Mouse (Mus musculus) cerebellum, adult 2 months (tissue): Measurements from ENCODE around the gene Ocel1.

ENCODE experiments used
- CTCF ChIP-seq: fragments of 200-500 bp; IDR thresholded peaks from 2 replicates; pipeline ENCODE4 v1.5.1; 2011; ENCODE audit warnings: low read depth, mild to moderate bottlenecking, control low read depth, low read length, moderate library complexity, borderline replicate concordance; ENCODE audit not compliant: insufficient read depth
- POLR2A ChIP-seq: fragments of 200-500 bp; IDR thresholded peaks from 2 replicates; pipeline ENCODE4 v1.6.1; 2011; ENCODE audit warnings: low read length, control low read depth, borderline replicate concordance; ENCODE audit not compliant: insufficient read depth

- TF ChIP-seq CTCF (no peak), POLR2A (no peak)
Measured at GRCm38 (mm10) chr8:71376423-71377030, 5.4 kb downstream of the Ocel1 start.
